11 mouse cellular contexts compared by ENCODE assay signal in the genomic region with DNA sequence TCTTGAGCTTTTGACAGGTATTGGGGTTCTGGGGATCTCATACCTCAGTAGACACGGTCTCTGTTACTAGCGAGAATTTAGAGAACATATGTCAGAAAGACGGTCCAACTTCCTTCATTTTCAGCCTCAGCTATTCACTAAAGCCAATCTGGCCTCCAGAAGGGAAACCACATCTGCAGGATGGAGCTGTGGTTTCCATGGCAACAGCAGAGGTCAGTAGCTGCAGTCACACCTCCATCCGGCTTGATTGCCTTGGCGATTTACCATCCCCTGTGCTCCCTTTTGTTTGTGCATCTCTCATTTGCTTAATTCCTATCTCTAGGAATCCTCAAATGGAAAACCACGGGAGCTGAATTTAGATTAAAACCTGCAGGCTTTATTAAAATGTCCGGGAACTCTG. TPM values are rescaled to one million over a fixed set of nuclear protein-coding genes. Genes with fewer than 3 reads are reported as not detected.
A peak's percentile ranks its signal among the peaks of the same experiment; 100 is the strongest.
DNase-seq lines count a peak whose midpoint lies in the region; ATAC-seq and TF ChIP-seq lines count a peak whose summit lies in the region.
"Had no signal": no experiment of that assay in that cellular context is flagged by ENCODE, and none has a peak within 500 bp of the region (broad histone marks: within the 10 kb centered on the region; RNA-seq: fewer than 3 reads in every experiment).

No protein-coding gene starts in this region.

- no peak overlapping the region for H3K9ac ChIP-seq in forebrain, embryonic 13.5 days
- H3K9ac ChIP-seq in limb, embryonic 11.5 days (ENCODE audit: low read length): no peak overlapping the region
- no peak overlapping the region for H3K9ac ChIP-seq in neural tube, embryonic 13.5 days

- H3K9me3 ChIP-seq in forebrain, embryonic 13.5 days (replicated peaks): no peaks in the 10 kb centered on the region
- no peaks in the 10 kb centered on the region for H3K9me3 ChIP-seq in limb, embryonic 11.5 days (ENCODE audit: control insufficient read depth, low read length)
- H3K9me3 ChIP-seq in neural tube, embryonic 13.5 days: no peaks in the 10 kb centered on the region

- 0 out of 2 replicates have a peak, but pooled peaks cover 5% of the 10 kb centered on the region for H3K4me1 ChIP-seq in forebrain, embryonic 13.5 days
- no peaks in the 10 kb centered on the region for H3K4me1 ChIP-seq in limb, embryonic 11.5 days (ENCODE audit: control insufficient read depth, insufficient read depth, low read length)
- H3K4me1 ChIP-seq in neural tube, embryonic 13.5 days (replicated peaks): peaks cover 11% of the 10 kb centered on the region; the same call in 1 of the 2 replicates
- H3K4me1 ChIP-seq: megakaryocyte, embryonic 14.5 days had no signal

- no peak overlapping the region for H3K4me2 ChIP-seq in forebrain, embryonic 13.5 days
- no peak overlapping the region for H3K4me2 ChIP-seq in limb, embryonic 11.5 days (ENCODE audit: low read depth, severe bottlenecking)
- H3K4me2 ChIP-seq in neural tube, embryonic 13.5 days: no peak overlapping the region

- no peak for TF ChIP-seq CTCF in brain, embryonic 14.5 days (IDR thresholded peaks at IDR 0.05; ENCODE audit: borderline replicate concordance, extremely low read depth, insufficient read depth, insufficient read length)

- peak; percentile 86 for DNase-seq in brain, embryonic 14.5 days (ENCODE audit: low read depth)
- DNase-seq in limb, embryonic 11.5 days (ENCODE audit: low spot score): peak; percentile 60
- no peak for DNase-seq in ovary, adult 18-20 months (ENCODE audit: low spot score)
- DNase-seq in frontal cortex, adult 2 months (ENCODE audit: extremely low spot score in 1 of 2, low spot score in 1 of 2): no peak
- DNase-seq: cerebellum, adult 2 months; heart, postnatal 10 days; right cerebral cortex, postnatal 14 days had no signal

- no peak for ATAC-seq in forebrain, embryonic 13.5 days
- ATAC-seq in limb, embryonic 11.5 days (ENCODE audit: insufficient number of reproducible peaks, low FRiP score, low TSS enrichment, low read depth): no peak
- ATAC-seq in neural tube, embryonic 13.5 days (ENCODE audit: low read depth): no peak
- ATAC-seq in activated CD4-positive, CD25-positive, alpha-beta regulatory T cell, adult 4 months: no peak

- 0 out of 2 replicates have a peak overlapping the region, but pooled peaks have one; percentile 1 for H3K27ac ChIP-seq in forebrain, embryonic 13.5 days
- no peak overlapping the region for H3K27ac ChIP-seq in limb, embryonic 11.5 days (replicated peaks; ENCODE audit: low read depth, low read length)
- peak overlapping the region; percentile 61 for H3K27ac ChIP-seq in neural tube, embryonic 13.5 days (replicated peaks)

- no peaks in the 10 kb centered on the region for H3K27me3 ChIP-seq in forebrain, embryonic 13.5 days
- no peaks in the 10 kb centered on the region for H3K27me3 ChIP-seq in limb, embryonic 11.5 days (ENCODE audit: control insufficient read depth, insufficient read depth, low read length)
- no peaks in the 10 kb centered on the region for H3K27me3 ChIP-seq in neural tube, embryonic 13.5 days

- no peaks in the 10 kb centered on the region for H3K36me3 ChIP-seq in forebrain, embryonic 13.5 days (ENCODE audit: poor library complexity, severe bottlenecking)
- H3K36me3 ChIP-seq in limb, embryonic 11.5 days (ENCODE audit: control insufficient read depth, insufficient read depth, low read length): no peaks in the 10 kb centered on the region
- H3K36me3 ChIP-seq in neural tube, embryonic 13.5 days: no peaks in the 10 kb centered on the region

- TF ChIP-seq POLR2A in brain, embryonic 14.5 days (IDR thresholded peaks at IDR 0.05; ENCODE audit: borderline replicate concordance, extremely low read depth, insufficient read depth, insufficient read length, poor library complexity, severe bottlenecking): no peak

- WGBS in forebrain, embryonic 13.5 days: 24% methylated on average over 7 of the region's 7 CpGs
- 41% methylated on average over 7 of the region's 7 CpGs for WGBS in limb, embryonic 11.5 days
- WGBS in neural tube, embryonic 13.5 days: 23% methylated on average over 7 of the region's 7 CpGs

- no peak overlapping the region for H3K4me3 ChIP-seq in forebrain, embryonic 13.5 days
- H3K4me3 ChIP-seq in limb, embryonic 11.5 days (ENCODE audit: low read depth, low read length): no peak overlapping the region
- H3K4me3 ChIP-seq in neural tube, embryonic 13.5 days: no peak overlapping the region
- H3K4me3 ChIP-seq: megakaryocyte, embryonic 14.5 days had no signal

RNA-seq across cellular contexts. Expression of a gene that starts 10.3 kb away (rescaled TPM):
- 0.06 and 0.08 TPM in 2 replicates for polyA plus RNA-seq in brain, embryonic 14.5 days (2012; rRNA removed)
- polyA plus RNA-seq in forebrain, embryonic 13.5 days (2015; fragmentation: Nextera tagmentation; extraction: Ambion mirVana): 0.16 TPM in 1 of 2 replicates, not detected in the other
- polyA plus RNA-seq in limb, embryonic 11.5 days (2014; fragmentation: Nextera tagmentation; extraction: Ambion mirVana): 0.11 TPM in 1 of 2 replicates, not detected in the other
- polyA plus RNA-seq in neural tube, embryonic 13.5 days (2015; fragmentation: Nextera tagmentation; extraction: Ambion mirVana): 0.14 TPM in 1 of 2 replicates, not detected in the other
- polyA plus RNA-seq in activated CD4-positive, CD25-positive, alpha-beta regulatory T cell, adult 4 months (2017; shearing (Covaris generic)): under 1 TPM in 1 of 2 experiments, not detected in 1; 0.23 TPM
- not detected in 2 replicates for polyA plus RNA-seq in frontal cortex, adult 2 months (2012; rRNA removed)
- polyA plus RNA-seq: cerebellum, adult 2 months had no signal

RNA-seq across cellular contexts. Expression of a gene that starts 48.1 kb away (rescaled TPM):
- polyA plus RNA-seq in brain, embryonic 14.5 days (2012; rRNA removed): 59.8 and 73.6 TPM in 2 replicates
- 89.4 and 113 TPM in 2 replicates for polyA plus RNA-seq in forebrain, embryonic 13.5 days (2015; fragmentation: Nextera tagmentation; extraction: Ambion mirVana)
- 86.6 and 95.9 TPM in 2 replicates for polyA plus RNA-seq in limb, embryonic 11.5 days (2014; fragmentation: Nextera tagmentation; extraction: Ambion mirVana)
- polyA plus RNA-seq in neural tube, embryonic 13.5 days (2015; fragmentation: Nextera tagmentation; extraction: Ambion mirVana): 116 TPM in 2 replicates
- polyA plus RNA-seq in activated CD4-positive, CD25-positive, alpha-beta regulatory T cell, adult 4 months (2017; shearing (Covaris generic)): 1 to 10 TPM; 2.0 to 2.4 TPM
- 76.5 and 88.6 TPM in 2 replicates for polyA plus RNA-seq in frontal cortex, adult 2 months (2012; rRNA removed)

Comparison
In these comparisons a context has a peak if more than half of its experiments do, and no peak if none do; other contexts are left out.
1. DNase-seq: peak in brain, embryonic 14.5 days (single experiment) and limb, embryonic 11.5 days (single experiment); none in ovary, adult 18-20 months (single experiment) and frontal cortex, adult 2 months (0 of 2).
2. RNA of a gene that starts 48.1 kb away (polyA plus RNA-seq): 116 TPM in neural tube, embryonic 13.5 days, 89.4 to 113 TPM in forebrain, embryonic 13.5 days, 76.5 to 88.6 TPM in frontal cortex, adult 2 months, 86.6 to 95.9 TPM in limb, embryonic 11.5 days and 59.8 to 73.6 TPM in brain, embryonic 14.5 days; 2.0 to 2.4 TPM in activated CD4-positive, CD25-positive, alpha-beta regulatory T cell, adult 4 months; every median in the first group is over 10 times any median in the second.